Mouse (Mus musculus) stomach, embryonic 15.5 days (tissue): Measurements from ENCODE around the gene Mmab. TPM values are rescaled to one million over a fixed set of nuclear protein-coding genes. Genes with fewer than 3 reads are reported as not detected.

ENCODE experiments used
- ATAC-seq: fragments of 200-750 bp; cut with Nextera tagmentation; 2 replicates; pipeline ENCODE4 v1.8.0; 2017; ENCODE audit warnings: low read depth, moderate number of reproducible peaks, moderate TSS enrichment; ENCODE audit not compliant: insufficient read depth, low FRiP score
- H3K27ac ChIP-seq: fragments of 300-500 bp; sonication (generic); 2 replicates; pipeline ENCODE4 v1.5.1; 2015; ENCODE audit warnings: mild to moderate bottlenecking, inconsistent platforms
- H3K27me3 ChIP-seq: fragments of 300-500 bp; sonication (generic); replicated peaks from 2 replicates; pipeline ENCODE4 v1.6.1; 2015; ENCODE audit warnings: inconsistent platforms
- H3K36me3 ChIP-seq: fragments of 300-500 bp; sonication (generic); 2 replicates; pipeline ENCODE4 v1.6.1; 2015; ENCODE audit warnings: inconsistent platforms
- H3K4me1 ChIP-seq: fragments of 300-500 bp; sonication (generic); 2 replicates; pipeline ENCODE4 v1.6.1; 2015; ENCODE audit warnings: inconsistent platforms
- H3K4me2 ChIP-seq: fragments of 300-500 bp; sonication (generic); 2 replicates; pipeline ENCODE4 v1.6.1; 2015; ENCODE audit warnings: mild to moderate bottlenecking, inconsistent platforms
- H3K4me3 ChIP-seq: fragments of 300-500 bp; sonication (generic); replicated peaks from 2 replicates; pipeline ENCODE4 v1.5.1; 2015; ENCODE audit warnings: inconsistent platforms
- H3K9ac ChIP-seq: fragments of 300-500 bp; sonication (generic); 2 replicates; pipeline ENCODE4 v1.6.1; 2015; ENCODE audit warnings: inconsistent platforms
- H3K9me3 ChIP-seq: fragments of 300-500 bp; sonication (generic); 2 replicates; pipeline ENCODE4 v1.6.1; 2016; ENCODE audit warnings: inconsistent platforms
- WGBS: fragments of 180-500 bp; shearing (Covaris S2); methylation state at CpG from one replicate; pipeline ENCODE4 v1.1.7; 2015; 5-methylcytosine and 5-hydroxymethylcytosine counted together
- polyA plus RNA-seq: library from polyadenylated mRNA; unstranded; fragments of >200 nt; fragmentation: Nextera tagmentation; extraction: Ambion mirVana; gene quantifications from 2 replicates; pipeline ENCODE4 v1.2.1, GENCODE M21; 2015

Gene Mmab
- polyA plus RNA-seq, result 28.8 and 29.8 TPM in 2 replicates

DNA sequence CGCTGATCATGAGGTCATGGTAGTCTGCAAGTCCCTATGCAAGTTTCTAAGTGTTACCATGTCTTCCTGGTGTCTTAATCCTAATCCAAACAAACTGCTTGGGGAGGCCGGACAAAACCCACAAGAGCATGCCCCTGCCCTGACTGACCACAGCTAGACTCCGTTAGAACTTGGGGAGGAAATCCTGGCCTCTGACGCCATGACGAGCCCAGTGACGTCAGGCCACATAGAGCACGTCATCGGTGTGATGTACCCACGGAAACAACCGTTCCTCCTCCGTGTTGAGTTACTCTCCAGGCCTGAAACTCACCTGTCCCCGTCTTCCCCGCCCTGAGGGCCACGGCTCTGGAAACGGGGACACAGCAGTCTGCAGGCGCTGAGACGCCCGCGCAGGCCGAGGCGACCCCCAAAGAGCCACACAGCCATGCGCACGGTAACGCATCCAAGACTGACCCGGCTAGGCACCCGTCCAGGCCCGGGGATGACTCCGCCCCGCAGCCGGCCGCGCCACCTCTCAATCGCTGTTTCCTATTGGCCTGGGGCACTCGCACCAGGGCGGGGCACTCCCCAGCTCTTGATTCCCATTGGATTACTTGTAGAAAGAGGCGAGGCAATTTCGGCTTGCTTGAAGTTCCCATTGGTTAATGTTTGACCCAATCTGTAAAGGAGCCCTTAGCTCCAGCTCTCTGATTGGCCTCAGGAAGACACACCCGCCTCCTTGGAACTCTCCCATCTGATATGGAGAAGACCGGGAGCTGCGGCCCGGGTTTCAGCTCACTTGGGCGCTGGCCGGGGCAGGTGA, at the start of gene Mmab, which contains the start of gene Mvk:
Gene Mmab (minus strand): TSS at position 495 of the 802 bp plus-strand sequence.
Gene Mvk (plus strand): TSS at position 704 of the 802 bp plus-strand sequence.
- ATAC-seq, result peak; percentile 96
- Histone ChIP-seq H3K27me3 (no peaks in the 10 kb centered on the region), H3K4me2 (peak within 1 kb of the TSS; percentile 80), H3K4me3 (peak within 1 kb of the TSS; percentile 83), H3K9ac (peak within 1 kb of the TSS; percentile 61), H3K27ac (peak within 1 kb of the TSS; percentile 77), H3K9me3 (no peaks in the 10 kb centered on the region), H3K36me3 (peaks cover 8% of the 10 kb centered on the region; the same call in 1 of the 2 replicates), H3K4me1 (peaks cover 24% of the 10 kb centered on the region)
- WGBS, result 2% methylated on average over 43 of the region's 43 CpGs

DNA sequence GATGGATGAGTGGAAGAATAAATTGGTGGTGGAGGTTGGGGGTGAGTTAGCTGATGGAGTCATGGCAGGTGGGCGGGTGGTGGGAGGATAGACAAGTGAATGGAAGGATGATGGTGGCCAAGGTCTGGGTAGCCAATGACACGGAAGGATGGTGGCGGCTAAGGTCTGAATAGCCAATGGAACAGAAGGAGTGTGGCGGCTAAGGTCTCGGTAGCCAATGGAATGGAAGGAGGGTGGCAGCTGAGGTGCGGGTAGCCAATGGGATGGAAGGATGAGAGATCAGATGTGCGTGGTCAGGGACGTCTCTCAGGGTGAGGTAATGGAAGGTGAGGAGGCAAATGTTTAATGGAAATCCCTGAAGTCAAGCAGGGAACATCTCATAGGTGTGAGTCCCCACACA, 46.4 kb upstream of the Mmab start:
- Histone ChIP-seq H3K9ac (no peak overlapping the region), H3K27me3 (no peaks in the 10 kb centered on the region), H3K4me1 (no peaks in the 10 kb centered on the region), H3K36me3 (no peaks in the 10 kb centered on the region), H3K9me3 (no peaks in the 10 kb centered on the region), H3K27ac (no peak overlapping the region), H3K4me2 (no peak overlapping the region), H3K4me3 (no peak overlapping the region)
- no peak for ATAC-seq
- 92% methylated on average over 8 of the region's 8 CpGs for WGBS

GRCm38 (mm10) chr5:114489570-114489969, 45.7 kb upstream of the Mmab start:
- no peaks in the 10 kb centered on the region for H3K4me1 ChIP-seq
- no peaks in the 10 kb centered on the region for H3K36me3 ChIP-seq
- no peak overlapping the region for H3K4me3 ChIP-seq
- H3K9ac ChIP-seq, result no peak overlapping the region
- no peaks in the 10 kb centered on the region for H3K9me3 ChIP-seq
- no peak overlapping the region for H3K4me2 ChIP-seq
- ATAC-seq, result no peak
- WGBS, result 79% methylated on average over 6 of the region's 6 CpGs
- no peaks in the 10 kb centered on the region for H3K27me3 ChIP-seq
- no peak overlapping the region for H3K27ac ChIP-seq

GRCm38 (mm10) chr5:114485685-114486084, 41.8 kb upstream of the Mmab start:
- H3K4me3 ChIP-seq, result no peak overlapping the region
- H3K27ac ChIP-seq, result no peak overlapping the region
- 88% methylated on average over 14 of the region's 14 CpGs for WGBS
- no peaks in the 10 kb centered on the region for H3K27me3 ChIP-seq
- no peak for ATAC-seq
- H3K4me2 ChIP-seq, result no peak overlapping the region
- no peaks in the 10 kb centered on the region for H3K4me1 ChIP-seq
- no peaks in the 10 kb centered on the region for H3K36me3 ChIP-seq
- H3K9ac ChIP-seq, result no peak overlapping the region
- H3K9me3 ChIP-seq, result no peaks in the 10 kb centered on the region

GRCm38 (mm10) chr5:114482587-114483011, 38.7 kb upstream of the Mmab start:
- no peaks in the 10 kb centered on the region for H3K9me3 ChIP-seq
- H3K27ac ChIP-seq, result no peak overlapping the region
- 9% methylated on average over 14 of the region's 14 CpGs for WGBS
- H3K27me3 ChIP-seq, result no peaks in the 10 kb centered on the region
- H3K4me1 ChIP-seq, result 0 out of 2 replicates have a peak, but pooled peaks cover 3% of the 10 kb centered on the region
- H3K36me3 ChIP-seq, result no peaks in the 10 kb centered on the region
- ATAC-seq, result peak; percentile 88
- peak overlapping the region; percentile 25 for H3K4me2 ChIP-seq
- H3K4me3 ChIP-seq, result no peak overlapping the region
- no peak overlapping the region for H3K9ac ChIP-seq

DNA sequence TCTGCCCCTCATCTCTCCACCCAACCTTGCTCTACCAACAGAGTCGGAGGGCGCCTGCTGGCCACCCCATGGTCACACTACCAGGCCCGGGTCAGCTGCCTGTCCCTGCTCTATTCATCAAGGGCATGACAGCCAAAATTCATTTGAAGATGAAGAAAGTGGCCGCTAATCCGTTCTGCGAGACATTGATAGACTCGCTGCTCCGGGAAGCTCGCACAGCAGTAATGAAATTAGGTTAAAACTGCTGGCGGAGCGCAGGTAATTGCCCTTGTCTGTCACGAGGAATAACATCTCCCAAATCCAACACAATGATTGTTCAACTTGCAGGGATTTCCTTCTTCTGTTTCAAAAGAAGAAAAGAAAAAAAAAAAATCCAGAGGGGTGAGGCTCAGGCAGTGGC, 34.4 kb upstream of the Mmab start:
- ATAC-seq, result no peak
- H3K9ac ChIP-seq, result no peak overlapping the region
- no peak overlapping the region for H3K4me3 ChIP-seq
- H3K36me3 ChIP-seq, result no peaks in the 10 kb centered on the region
- no peaks in the 10 kb centered on the region for H3K27me3 ChIP-seq
- 0 out of 2 replicates have a peak, but pooled peaks cover 3% of the 10 kb centered on the region for H3K4me1 ChIP-seq
- H3K4me2 ChIP-seq, result no peak overlapping the region
- no peaks in the 10 kb centered on the region for H3K9me3 ChIP-seq
- WGBS, result 79% methylated on average over 12 of the region's 12 CpGs
- no peak overlapping the region for H3K27ac ChIP-seq

- H3K27me3 ChIP-seq, result no peaks in the 10 kb centered on the region
- no peak overlapping the region for H3K9ac ChIP-seq
- H3K4me3 ChIP-seq, result no peak overlapping the region
- no peak overlapping the region for H3K4me2 ChIP-seq
- H3K36me3 ChIP-seq, result no peaks in the 10 kb centered on the region
- no peaks in the 10 kb centered on the region for H3K9me3 ChIP-seq
- 49% methylated on average over 35 of the region's 35 CpGs for WGBS
- H3K27ac ChIP-seq, result no peak overlapping the region
- H3K4me1 ChIP-seq, result 0 out of 2 replicates have a peak, but pooled peaks cover 3% of the 10 kb centered on the region
- ATAC-seq, result no peak
Observed at GRCm38 (mm10) chr5:114474741-114475491, 31.1 kb upstream of the Mmab start.

- H3K4me3 ChIP-seq, result no peak overlapping the region
- no peaks in the 10 kb centered on the region for H3K36me3 ChIP-seq
- WGBS, result 53% methylated on average over 3 of the region's 3 CpGs
- no peak for ATAC-seq
- H3K4me1 ChIP-seq, result peaks cover 21% of the 10 kb centered on the region
- H3K9ac ChIP-seq, result no peak overlapping the region
- no peak overlapping the region for H3K4me2 ChIP-seq
- H3K27ac ChIP-seq, result no peak overlapping the region
- no peaks in the 10 kb centered on the region for H3K27me3 ChIP-seq
- no peaks in the 10 kb centered on the region for H3K9me3 ChIP-seq
Observed at GRCm38 (mm10) chr5:114470359-114470758, 26.5 kb upstream of the Mmab start.

DNA sequence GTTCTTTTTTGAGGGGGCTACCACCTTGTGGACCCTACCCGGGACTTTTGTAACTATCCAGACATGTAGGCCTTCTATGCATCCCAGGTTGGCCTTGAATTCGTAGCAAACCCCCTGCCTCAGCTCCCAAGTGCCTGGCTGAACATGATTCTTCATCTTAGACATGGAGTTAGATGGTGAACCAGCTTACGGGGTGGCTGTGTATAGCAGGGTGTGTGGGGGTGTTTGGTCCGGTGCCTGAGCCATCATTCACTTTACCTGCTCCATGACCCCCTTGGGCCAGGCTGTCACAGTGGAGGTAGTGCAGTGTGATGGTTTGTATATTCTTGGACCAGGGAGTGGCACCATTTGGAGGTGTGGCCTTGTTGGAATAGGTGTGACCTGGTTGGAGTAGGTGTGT, 24.1 kb upstream of the Mmab start:
- peak overlapping the region; percentile 76 for H3K27ac ChIP-seq

DNA sequence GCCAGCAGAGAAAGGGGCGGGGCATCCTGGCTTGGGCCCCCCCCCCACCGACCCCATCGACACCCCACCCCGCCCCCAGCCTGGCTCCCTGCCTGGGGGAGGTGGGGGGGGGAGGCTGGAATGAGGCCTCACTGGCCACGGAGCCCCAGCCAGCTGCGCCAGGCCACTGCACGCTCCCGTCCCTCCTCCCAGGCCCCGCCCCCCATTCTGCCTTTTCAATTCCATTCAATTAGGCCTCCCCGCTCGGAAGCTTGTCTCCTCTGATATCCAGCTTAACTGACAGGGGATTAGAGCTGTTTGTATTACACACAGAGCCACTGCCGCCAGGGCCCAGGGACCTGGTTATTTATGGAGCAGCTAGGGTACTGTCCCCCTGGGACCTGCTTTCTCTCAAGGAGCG, 23.6 kb upstream of the Mmab start:
- 2% methylated on average over 12 of the region's 13 CpGs for WGBS
- Histone ChIP-seq H3K9me3 (no peaks in the 10 kb centered on the region), H3K4me2 (peak overlapping the region; percentile 52), H3K27me3 (no peaks in the 10 kb centered on the region), H3K9ac (no peak overlapping the region), H3K4me3 (peak overlapping the region; percentile 27), H3K4me1 (peaks cover 22% of the 10 kb centered on the region), H3K27ac (peak overlapping the region; percentile 76), H3K36me3 (no peaks in the 10 kb centered on the region)
- ATAC-seq, result peak; percentile 84

More for the DNA sequence above, 24.1 kb upstream of the Mmab start:
- ATAC-seq, result no peak
- Histone ChIP-seq H3K4me3 (no peak overlapping the region), H3K36me3 (no peaks in the 10 kb centered on the region), H3K27me3 (no peaks in the 10 kb centered on the region), H3K9me3 (no peaks in the 10 kb centered on the region), H3K9ac (no peak overlapping the region), H3K4me2 (peak overlapping the region; percentile 52), H3K4me1 (peaks cover 22% of the 10 kb centered on the region)
- 48% methylated on average over 4 of the region's 4 CpGs for WGBS

DNA sequence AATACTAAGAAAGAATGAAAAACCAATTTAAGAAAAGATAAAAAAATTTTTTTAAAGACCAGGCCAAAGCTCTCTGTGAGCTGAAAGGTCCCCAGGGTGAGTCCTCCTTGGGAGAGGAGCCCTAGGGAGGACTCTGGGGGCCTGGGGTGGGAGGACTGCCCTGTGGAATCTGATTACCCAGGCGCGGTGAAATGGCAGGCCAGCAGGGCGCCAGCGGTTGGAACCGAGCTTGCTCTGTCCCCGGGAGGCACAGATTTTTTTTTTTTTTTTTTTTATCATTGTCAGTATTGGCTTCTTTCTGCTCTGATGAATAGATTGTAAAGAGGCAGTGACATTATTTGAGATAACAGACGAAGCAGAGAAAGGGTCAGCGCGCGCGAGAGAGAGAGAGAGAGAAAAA, 23.2 kb upstream of the Mmab start:
- Histone ChIP-seq H3K9ac (no peak overlapping the region), H3K27ac (peak overlapping the region; percentile 76), H3K9me3 (no peaks in the 10 kb centered on the region), H3K4me2 (peak overlapping the region; percentile 52), H3K4me1 (peaks cover 22% of the 10 kb centered on the region), H3K4me3 (peak overlapping the region; percentile 27), H3K36me3 (no peaks in the 10 kb centered on the region), H3K27me3 (no peaks in the 10 kb centered on the region)
- no peak for ATAC-seq
- 5% methylated on average over 11 of the region's 11 CpGs for WGBS

DNA sequence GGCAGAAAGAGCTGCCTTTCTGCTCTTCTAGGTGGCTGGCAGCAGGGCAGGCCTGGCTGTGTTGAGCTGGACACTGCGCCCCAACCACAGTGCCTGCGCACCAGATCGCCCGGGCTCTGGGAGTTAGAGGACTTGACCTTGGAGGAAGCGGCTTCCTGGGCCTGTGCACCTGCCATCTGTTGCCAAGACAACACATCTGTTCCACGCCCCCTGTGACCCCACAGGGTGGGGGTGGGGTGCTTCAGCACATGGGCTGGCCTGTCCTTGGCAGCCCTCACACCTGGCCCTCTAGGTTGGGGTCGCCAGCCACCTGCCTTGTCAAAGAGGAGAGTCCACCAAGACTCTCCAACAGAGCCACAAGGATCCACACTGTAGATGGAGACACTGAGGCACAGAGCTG, 21.8 kb upstream of the Mmab start:
- WGBS, result 63% methylated on average over 7 of the region's 7 CpGs
- no peak overlapping the region for H3K4me3 ChIP-seq

More for the DNA sequence above, 21.8 kb upstream of the Mmab start:
- ATAC-seq, result no peak
- Histone ChIP-seq H3K9me3 (no peaks in the 10 kb centered on the region), H3K4me1 (peaks cover 30% of the 10 kb centered on the region), H3K36me3 (no peaks in the 10 kb centered on the region), H3K27me3 (no peaks in the 10 kb centered on the region), H3K27ac (no peak overlapping the region), H3K9ac (no peak overlapping the region), H3K4me2 (no peak overlapping the region)
